Mouse (Mus musculus): ENCODE measurements around the gene H60b. TPM values are rescaled to one million over a fixed set of nuclear protein-coding genes. Genes with fewer than 3 reads are reported as not detected.
A peak's percentile ranks its signal among the peaks of the same experiment; 100 is the strongest.
"Not testable (repeated sequence)": the region's sequence is repeated elsewhere in the genome, so short reads cannot be mapped to it uniquely, and the experiment has no call there.

The H60b gene
- polyA plus RNA-seq, 1 experiment from 2014 or later, result 9.9 TPM

DNA sequence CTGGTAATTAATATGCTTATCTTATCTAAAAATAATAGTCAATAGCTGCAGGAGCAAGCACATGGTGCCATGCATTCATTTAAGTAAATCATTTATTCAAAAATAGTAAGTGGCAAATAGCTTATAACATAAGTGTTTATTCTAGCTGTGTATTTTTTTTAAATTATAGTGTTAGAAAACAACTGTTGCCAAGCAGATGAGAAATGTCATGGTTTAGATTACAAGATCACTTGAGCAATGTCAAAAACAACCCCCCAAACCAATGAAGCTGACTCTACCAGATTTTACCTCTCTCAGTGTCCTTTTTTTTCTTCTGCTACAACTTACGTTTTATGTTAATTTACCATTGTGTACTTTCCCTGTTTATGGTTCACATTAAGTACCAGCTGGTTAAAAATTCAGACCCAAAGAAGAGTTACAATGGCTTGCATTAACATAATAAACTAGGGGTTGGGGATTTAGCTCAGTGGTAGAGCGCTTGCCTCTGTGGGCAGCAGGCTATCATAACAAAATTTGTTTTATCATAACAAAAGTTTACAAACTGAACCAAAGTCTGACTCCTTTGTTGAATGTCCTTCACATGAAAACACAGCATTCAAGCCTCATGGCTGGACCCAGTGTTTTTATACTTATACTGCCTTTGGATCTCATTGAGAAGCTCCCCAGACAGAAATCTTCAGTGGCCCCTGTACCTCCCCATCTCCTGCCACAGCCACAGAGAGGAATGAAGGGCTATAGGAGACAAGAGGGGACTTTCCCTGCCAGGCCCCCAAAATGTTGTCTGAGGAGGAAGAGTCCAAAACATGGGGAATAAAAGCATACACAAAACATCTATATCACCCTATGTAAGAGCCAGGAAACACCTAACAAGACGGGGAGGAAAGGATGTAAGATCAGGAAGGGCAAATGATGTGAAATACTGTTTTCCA lies 3.3 kb upstream of the H60b start:
- POLR2A ChIA-PET, result no interaction called here
- H3K27me3 ChIP-seq, result peaks cover 36% of the 10 kb centered on the region
- DNase-seq (ENCODE audit: low read depth, low spot score), result no peak
- CTCF ChIA-PET, result no interaction called here
- in situ Hi-C loops (cut with MboI; ENCODE audit: low pct_unique_long_range_greater_than_20kb), result loop anchor here (5.0 to 25.0 kb wide), 4 partner anchors 100 to 768 kb away; partner anchors contain the start of gene Aldh8a1
- no peak for TF ChIP-seq CTCF (IDR thresholded peaks at IDR 0.05)
- no peak for ATAC-seq

DNA sequence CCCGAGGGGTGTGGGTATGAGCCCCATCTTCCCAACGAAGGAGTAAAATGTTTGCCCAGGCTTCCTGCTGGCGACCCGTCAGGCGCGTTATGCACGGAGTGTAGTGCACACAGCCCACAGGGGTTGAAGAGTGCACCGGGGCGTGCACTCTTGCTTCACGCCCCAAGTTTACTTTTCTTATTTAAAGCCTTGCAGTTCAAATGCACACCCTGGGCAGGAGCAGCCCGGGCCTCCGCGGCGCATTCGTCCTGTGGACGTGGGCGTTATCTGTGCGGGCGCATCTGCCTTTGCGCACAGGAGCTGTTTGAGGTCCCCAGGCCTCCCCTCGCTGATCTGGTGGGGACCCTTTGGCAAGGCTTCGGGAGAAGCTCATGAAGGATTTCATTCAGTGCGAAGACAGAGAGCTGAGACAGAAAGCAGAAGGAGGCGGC lies 760 bp downstream of the H60b start:
- ATAC-seq (no peak), DNase-seq (ENCODE audit: low read depth, low spot score) (no peak)
- H3K27me3 ChIP-seq, result peaks cover 26% of the 10 kb centered on the region
- in situ Hi-C loops (cut with MboI; ENCODE audit: low pct_unique_long_range_greater_than_20kb), result loop anchor here (5.0 to 25.0 kb wide), 4 partner anchors 104 to 772 kb away; partner anchors contain the start of gene Aldh8a1
- ChIA-PET POLR2A (interaction anchor here (1.4 kb wide), 1 partner anchor 9 kb away, joined by 5 read pairs; no protein-coding TSS in a partner anchor), CTCF (no interaction called here)
- TF ChIP-seq CTCF (IDR thresholded peaks at IDR 0.05), result no peak

DNA sequence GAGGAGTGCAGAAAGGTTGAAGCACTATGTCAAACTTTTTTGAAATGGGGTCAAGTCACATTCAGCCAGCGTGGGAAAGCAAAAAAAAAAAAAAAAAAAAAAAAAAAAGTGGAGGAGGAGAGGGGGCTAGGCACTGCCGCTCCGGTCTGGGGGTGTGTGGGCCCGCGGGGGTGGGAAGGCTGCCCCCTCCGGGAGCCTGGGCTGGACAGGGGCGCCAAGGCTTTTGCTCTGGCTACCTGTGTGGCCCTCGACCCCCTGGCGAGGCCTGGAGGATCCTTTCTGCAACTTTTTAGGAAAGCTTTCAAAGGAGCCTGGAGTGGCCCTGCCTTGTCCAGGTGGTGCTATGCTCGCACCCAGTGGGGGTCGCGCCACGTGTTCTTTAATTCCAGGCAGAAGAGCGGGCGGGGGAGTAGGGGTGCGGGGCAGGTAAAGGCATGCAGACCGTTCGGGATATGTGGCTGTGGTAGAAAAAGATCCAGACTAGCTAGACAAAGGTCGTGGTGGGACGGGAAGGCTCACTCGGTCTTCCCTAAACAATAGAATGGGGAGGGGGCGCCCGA lies 1.3 kb downstream of the H60b start:
- DNase-seq (ENCODE audit: low read depth, low spot score) (no peak), ATAC-seq (no peak)
- in situ Hi-C loops (cut with MboI; ENCODE audit: low pct_unique_long_range_greater_than_20kb), result loop anchor here (5.0 to 25.0 kb wide), 4 partner anchors 105 to 772 kb away; partner anchors contain the start of gene Aldh8a1
- ChIA-PET POLR2A (interaction anchor here (1.4 kb wide), 1 partner anchor 9 kb away, joined by 5 read pairs; no protein-coding TSS in a partner anchor), CTCF (no interaction called here)
- TF ChIP-seq CTCF (IDR thresholded peaks at IDR 0.05), result no peak
- H3K27me3 ChIP-seq, result peaks cover 26% of the 10 kb centered on the region

DNA sequence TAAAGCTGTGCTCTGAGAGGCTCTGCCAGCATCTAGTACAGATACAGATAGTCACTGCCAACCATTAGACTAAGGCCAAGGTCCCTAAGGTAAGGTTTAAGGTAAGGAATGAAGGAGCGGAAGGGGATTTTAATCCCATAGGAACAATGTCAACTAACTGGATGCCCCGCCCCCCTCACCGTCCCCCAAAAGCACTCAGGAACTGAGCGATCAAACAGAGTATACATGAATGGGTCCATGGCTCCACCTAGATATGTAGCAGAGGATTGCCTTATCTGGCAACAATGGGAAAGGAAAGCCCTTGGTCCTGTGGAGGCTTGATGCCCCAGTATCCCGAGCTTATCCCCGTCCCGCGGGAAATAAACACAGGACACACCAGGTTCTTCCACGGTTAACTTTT lies 4.9 kb downstream of the H60b start:
- POLR2A ChIA-PET; H3K27me3 ChIP-seq; CTCF ChIA-PET; ATAC-seq; DNase-seq (ENCODE audit: low read depth, low spot score): not testable (repeated sequence)
- in situ Hi-C loops (cut with MboI; ENCODE audit: low pct_unique_long_range_greater_than_20kb), result loop anchor here (25.0 kb wide), 1 partner anchor 776 kb away; the partner anchor contains the start of gene Aldh8a1

DNA sequence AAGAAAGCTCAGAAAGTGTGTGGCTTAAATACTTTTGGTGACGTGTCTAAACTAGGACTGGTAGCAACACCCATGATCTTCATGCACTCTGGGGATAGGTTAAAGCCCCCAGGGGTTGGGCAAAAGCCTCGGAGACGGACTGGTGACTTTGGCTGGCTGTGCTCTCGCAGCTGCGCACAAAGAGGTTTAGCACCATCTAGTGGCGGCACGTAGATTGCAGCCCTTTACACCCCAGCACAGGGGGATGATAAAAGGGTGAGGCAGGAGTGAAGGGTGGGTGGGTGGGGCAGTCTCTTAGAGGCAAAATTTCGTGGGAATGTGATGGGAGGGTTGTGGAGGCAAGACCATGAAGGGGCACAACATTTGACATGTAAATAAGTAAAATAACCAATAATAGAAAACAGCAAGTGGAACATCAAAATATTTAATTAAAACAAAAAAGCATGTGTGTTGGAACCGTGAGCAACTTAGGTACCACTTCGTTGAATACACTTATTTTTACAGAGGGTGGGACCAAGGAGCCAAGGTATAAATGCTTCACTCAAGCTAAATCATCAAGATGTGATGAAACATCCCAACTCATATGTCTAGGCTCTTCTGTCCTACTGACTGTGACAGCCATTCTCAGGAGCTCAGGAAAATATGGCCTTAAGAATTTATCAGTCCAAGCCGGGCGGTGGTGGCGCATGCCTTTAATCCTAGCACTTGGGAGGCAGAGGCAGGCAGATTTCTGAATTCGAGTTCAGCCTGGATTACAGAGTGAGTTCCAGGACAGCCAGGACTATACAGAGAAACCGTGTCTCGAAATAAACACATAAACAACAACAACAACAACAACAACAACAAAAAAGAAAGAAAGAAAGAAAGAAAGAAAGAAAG lies 5.6 kb downstream of the H60b start:
- POLR2A ChIA-PET; ATAC-seq; CTCF ChIA-PET; DNase-seq (ENCODE audit: low read depth, low spot score); H3K27me3 ChIP-seq: not testable (repeated sequence)
- in situ Hi-C loops (cut with MboI; ENCODE audit: low pct_unique_long_range_greater_than_20kb), result loop anchor here (25.0 kb wide), 1 partner anchor 777 kb away; the partner anchor contains the start of gene Aldh8a1
- TF ChIP-seq CTCF (IDR thresholded peaks at IDR 0.05), result peak; percentile 79

DNA sequence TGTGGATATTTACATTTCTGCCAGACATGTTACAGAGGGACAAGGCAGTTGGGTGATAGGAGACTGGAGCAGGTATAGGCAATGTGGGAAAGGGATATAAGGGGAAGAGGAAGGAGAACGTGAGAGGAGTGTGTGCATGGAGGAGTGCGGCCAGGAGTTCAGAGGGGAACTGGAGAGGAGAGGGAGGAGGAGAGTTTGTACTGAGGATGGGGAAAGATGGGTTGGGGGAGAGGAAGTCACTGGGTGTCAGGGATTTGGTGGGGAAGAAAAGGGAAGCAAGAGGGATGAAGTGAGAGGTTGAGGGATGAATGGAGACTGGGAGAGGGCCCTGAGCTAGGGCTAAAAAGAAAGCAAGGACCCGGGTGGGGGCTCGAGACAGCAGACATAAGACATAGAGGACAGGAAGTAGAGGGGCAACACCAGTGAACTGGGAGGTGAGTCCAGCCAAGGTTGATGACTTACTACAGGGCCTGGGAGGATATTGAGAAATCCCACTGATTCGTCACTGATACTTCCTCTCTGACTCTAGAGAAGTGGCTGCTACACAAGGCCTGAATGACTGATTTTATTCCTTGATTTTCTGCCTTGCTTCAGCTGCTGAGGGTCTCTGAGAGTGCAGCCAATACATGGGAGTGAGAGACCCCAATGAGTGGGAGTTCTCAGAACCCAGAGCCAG lies 7.1 kb downstream of the H60b start:
- DNase-seq (ENCODE audit: low read depth, low spot score); CTCF ChIA-PET; POLR2A ChIA-PET; H3K27me3 ChIP-seq; ATAC-seq: not testable (repeated sequence)
- in situ Hi-C loops (cut with MboI; ENCODE audit: low pct_unique_long_range_greater_than_20kb), result loop anchor here (25.0 kb wide), 1 partner anchor 778 kb away; the partner anchor contains the start of gene Aldh8a1

DNA sequence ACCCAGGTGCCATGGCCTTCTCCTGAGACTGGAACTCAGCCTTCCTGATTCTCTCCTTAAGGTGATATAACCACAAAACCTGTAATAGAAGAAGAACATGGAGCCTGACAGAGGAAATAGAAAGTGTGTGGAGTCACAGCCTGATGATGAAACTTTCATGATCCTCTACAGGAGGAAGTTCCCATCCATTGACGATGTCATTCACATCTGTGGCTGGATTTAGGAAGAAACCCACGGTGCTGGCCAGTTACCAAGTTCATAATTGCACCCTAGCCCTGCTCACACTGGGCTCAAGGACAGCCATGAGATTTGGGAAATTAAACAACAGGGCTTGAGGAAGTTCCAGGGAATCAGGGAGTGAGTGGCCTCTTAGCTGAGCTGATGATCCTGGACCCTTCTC lies 7.6 kb downstream of the H60b start:
- DNase-seq (ENCODE audit: low read depth, low spot score); POLR2A ChIA-PET; CTCF ChIA-PET; ATAC-seq; H3K27me3 ChIP-seq: not testable (repeated sequence)
- in situ Hi-C loops (cut with MboI; ENCODE audit: low pct_unique_long_range_greater_than_20kb), result loop anchor here (25.0 kb wide), 1 partner anchor 779 kb away; the partner anchor contains the start of gene Aldh8a1

DNA sequence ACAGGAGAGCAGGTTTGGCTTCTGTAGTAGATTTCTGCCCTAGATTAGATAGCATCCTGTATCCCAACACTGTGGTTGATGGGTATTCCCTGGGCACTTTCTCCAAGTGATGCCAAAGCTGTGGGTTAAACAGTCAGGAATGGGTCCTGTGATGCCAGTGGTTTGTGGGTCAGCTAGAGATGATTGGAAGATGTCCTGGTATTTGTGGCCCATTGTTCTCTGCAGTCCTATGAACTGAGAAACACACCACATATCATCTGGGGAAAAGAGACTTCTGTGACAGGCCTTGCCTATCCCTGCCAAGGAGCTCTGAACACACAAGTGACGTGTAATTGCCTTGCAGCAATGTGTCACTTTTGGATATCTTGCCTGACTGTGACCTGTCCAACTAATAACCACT lies 8.7 kb downstream of the H60b start:
- DNase-seq (ENCODE audit: low read depth, low spot score); POLR2A ChIA-PET; CTCF ChIA-PET; ATAC-seq; H3K27me3 ChIP-seq: not testable (repeated sequence)
- in situ Hi-C loops (cut with MboI; ENCODE audit: low pct_unique_long_range_greater_than_20kb), result loop anchor here (25.0 kb wide), 1 partner anchor 780 kb away; the partner anchor contains the start of gene Aldh8a1

DNA sequence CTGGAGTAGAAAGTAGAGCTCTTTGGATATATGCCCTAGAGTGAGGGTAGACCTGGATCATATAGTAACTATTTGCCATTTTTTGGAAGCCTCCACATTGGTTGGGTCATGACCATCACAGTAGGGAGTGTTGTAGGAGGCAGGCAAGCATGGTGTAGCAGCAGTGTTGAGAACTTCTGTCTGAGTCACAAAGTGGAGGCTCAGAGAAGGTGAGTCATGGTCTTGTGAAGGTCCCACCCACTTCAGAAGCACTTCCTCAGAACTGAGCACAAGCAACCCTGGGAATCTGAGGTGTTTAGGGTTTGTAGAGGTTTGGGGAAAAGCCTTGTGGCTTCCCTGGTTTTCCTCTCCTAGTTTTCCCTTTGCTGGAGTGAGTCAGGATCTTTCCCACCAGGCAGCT lies 10.7 kb downstream of the H60b start:
- POLR2A ChIA-PET; ATAC-seq; CTCF ChIA-PET; DNase-seq (ENCODE audit: low read depth, low spot score); H3K27me3 ChIP-seq: not testable (repeated sequence)
- in situ Hi-C loops (cut with MboI; ENCODE audit: low pct_unique_long_range_greater_than_20kb), result loop anchor here (25.0 kb wide), 1 partner anchor 782 kb away; the partner anchor contains the start of gene Aldh8a1

DNA sequence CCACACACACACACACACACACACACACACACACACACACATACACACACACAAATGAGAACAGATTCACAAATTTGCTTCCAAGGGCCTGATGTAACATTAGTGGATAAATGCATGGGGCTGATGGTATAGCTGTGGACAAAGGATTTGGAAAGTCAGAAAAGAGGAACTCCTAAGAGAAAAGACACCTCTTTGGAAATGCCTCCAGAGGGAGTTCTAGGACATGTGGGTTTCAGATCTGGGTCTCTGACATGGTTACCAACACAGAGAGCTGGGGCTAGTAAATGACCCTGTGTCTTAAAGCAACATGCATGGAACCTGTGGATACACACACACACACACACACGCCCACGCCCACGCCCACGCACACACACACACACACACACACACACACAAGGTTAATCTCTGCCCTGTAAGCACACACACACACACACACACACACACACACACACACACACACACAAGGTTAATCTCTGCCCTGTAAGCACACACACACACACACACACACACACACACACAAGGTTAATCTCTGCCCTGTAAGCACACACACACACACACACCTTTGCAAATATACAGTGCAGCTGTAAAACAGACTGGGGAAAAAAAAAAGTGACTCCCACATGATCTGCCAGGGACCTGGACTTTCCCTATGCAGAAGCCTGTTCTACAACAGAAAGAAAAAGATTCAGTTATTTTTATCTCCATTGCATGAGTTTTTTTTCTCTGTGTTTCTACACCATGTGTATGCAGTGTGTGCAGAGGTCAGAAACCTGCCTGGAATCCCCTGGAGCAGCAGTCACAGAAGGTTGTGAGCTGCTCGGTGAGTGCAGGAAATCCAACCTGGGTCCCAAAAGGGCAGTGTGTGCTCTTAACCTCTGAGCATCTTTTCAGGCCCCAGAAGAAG lies 14.3 kb downstream of the H60b start:
- not testable (repeated sequence) for ATAC-seq

DNA sequence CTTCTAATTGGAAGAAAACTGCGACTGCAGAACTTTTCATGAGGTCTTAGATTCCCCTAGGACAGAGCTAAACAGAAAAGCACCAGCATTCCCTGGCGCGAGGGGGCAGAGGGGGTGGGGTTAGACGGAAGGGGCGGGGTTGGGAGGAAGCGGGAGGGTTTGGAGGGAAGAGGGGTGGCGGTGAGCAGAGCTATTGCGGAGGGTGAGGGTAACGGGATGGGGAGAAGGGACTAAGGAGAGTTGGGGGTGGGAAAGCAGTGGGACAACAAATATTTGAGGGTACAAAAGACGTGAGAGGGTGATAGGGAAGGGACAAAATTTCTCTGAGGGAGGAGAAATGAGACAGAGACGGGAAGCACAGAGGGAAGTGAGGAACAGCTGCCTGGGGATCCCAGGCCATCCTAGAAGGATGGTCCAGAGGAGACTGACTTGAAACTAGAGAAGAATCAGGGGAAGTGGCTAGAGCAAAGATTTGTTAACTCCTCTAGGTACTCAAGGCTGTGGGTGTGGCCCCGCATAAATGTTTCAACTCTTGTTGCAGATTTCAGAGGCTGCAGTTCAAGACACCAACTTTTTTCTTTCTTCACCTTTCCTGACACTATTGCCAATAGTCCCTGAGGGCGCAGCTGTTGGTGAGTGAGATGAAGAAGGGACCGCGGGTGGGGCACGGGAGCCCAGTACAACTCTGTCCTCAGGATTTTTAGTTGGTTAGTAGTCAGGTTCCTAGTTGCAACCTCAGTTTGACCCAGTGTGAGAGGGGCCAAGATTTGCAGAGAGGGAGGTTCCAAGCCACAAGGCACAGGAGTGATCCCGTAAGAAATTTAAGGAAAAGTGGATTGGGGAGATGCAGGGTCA lies 15.2 kb downstream of the H60b start:
- ATAC-seq; POLR2A ChIA-PET; H3K27me3 ChIP-seq; CTCF ChIA-PET; DNase-seq (ENCODE audit: low read depth, low spot score): not testable (repeated sequence)
- in situ Hi-C loops (cut with MboI; ENCODE audit: low pct_unique_long_range_greater_than_20kb), result loop anchor here (25.0 kb wide), 1 partner anchor 786 kb away; the partner anchor contains the start of gene Aldh8a1

More for the DNA sequence above, 14.3 kb downstream of the H60b start:
- CTCF ChIA-PET; POLR2A ChIA-PET; H3K27me3 ChIP-seq; DNase-seq (ENCODE audit: low read depth, low spot score): not testable (repeated sequence)
- in situ Hi-C loops (cut with MboI; ENCODE audit: low pct_unique_long_range_greater_than_20kb), result loop anchor here (25.0 kb wide), 1 partner anchor 785 kb away; the partner anchor contains the start of gene Aldh8a1

DNA sequence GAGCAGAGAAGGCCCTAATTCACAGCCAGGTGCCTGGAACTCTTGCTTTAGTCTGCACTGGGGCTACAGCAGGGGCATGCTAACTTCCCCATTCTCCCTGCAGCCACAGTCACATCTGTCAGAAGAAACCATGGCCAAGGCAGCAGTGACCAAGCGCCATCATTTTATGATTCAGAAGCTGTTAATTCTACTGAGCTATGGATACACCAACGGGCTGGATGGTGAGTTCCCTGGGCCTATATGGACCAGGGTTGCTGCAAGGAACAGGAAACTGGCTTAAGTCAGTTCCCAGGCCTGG lies 15.8 kb downstream of the H60b start:
- H3K27me3 ChIP-seq; POLR2A ChIA-PET; DNase-seq (ENCODE audit: low read depth, low spot score); ATAC-seq; CTCF ChIA-PET: not testable (repeated sequence)
- in situ Hi-C loops (cut with MboI; ENCODE audit: low pct_unique_long_range_greater_than_20kb), result loop anchor here (25.0 kb wide), 1 partner anchor 787 kb away; the partner anchor contains the start of gene Aldh8a1

All from Patski (cell line).